Mouse (Mus musculus) small intestine, adult 2 months (tissue): ENCODE results near the gene Piwil4. TPM values are rescaled to one million over a fixed set of nuclear protein-coding genes. Genes with fewer than 3 reads are reported as not detected.

Source experiments
- H3K27ac ChIP-seq: fragments of 200-500 bp; 2 replicates; pipeline ENCODE4 v1.5.1; 2012; ENCODE audit warnings: low read depth, low read length, control low read depth, inconsistent platforms; ENCODE audit not compliant: insufficient read depth
- H3K27me3 ChIP-seq: fragments of 200-500 bp; 2 replicates; pipeline ENCODE4 v1.6.1; 2012; ENCODE audit warnings: mild to moderate bottlenecking, moderate library complexity, low read length, inconsistent platforms; ENCODE audit not compliant: control insufficient read depth, insufficient read depth
- H3K36me3 ChIP-seq: fragments of 200-500 bp; 2 replicates; pipeline ENCODE4 v1.6.1; 2012; ENCODE audit warnings: mild to moderate bottlenecking, low read length, control low read depth, inconsistent platforms; ENCODE audit not compliant: control insufficient read depth, insufficient read depth
- H3K4me1 ChIP-seq: fragments of 200-500 bp; 2 replicates; pipeline ENCODE4 v1.6.1; 2012; ENCODE audit warnings: low read length, inconsistent platforms, mixed read lengths; ENCODE audit not compliant: control insufficient read depth, insufficient read depth, insufficient read length
- H3K4me3 ChIP-seq: fragments of 200-500 bp; 2 replicates; pipeline ENCODE4 v1.5.1; 2012; ENCODE audit warnings: low read depth, mild to moderate bottlenecking, control low read depth, inconsistent platforms, low read length, moderate library complexity
- CTCF ChIP-seq: fragments of 200-500 bp; IDR thresholded peaks from 2 replicates; pipeline ENCODE4 v1.5.1; 2012; ENCODE audit warnings: low read depth, mild to moderate bottlenecking, control low read depth, inconsistent platforms, low read length, moderate library complexity, mixed read lengths; ENCODE audit not compliant: insufficient replicate concordance, insufficient read length; ENCODE audit errors: extremely low read depth
- POLR2A ChIP-seq: fragments of 200-500 bp; IDR thresholded peaks from 2 replicates; pipeline ENCODE4 v1.6.1; 2012; ENCODE audit warnings: low read depth, mild to moderate bottlenecking, control low read depth, inconsistent platforms, low read length, moderate library complexity
- WGBS: fragments of 180-500 bp; shearing (Covaris S2); methylation state at CpG from one replicate; pipeline ENCODE4 v1.1.7; 2018; 5-methylcytosine and 5-hydroxymethylcytosine counted together
- polyA plus RNA-seq: library from polyadenylated mRNA; depleted of rRNA; stranded (reverse); fragments of >200 nt; gene quantifications from 2 replicates; pipeline ENCODE4 v1.2.3, GENCODE M21; 2012

Piwil4 gene
- polyA plus RNA-seq, 1 experiment: 0.71 TPM

DNA sequence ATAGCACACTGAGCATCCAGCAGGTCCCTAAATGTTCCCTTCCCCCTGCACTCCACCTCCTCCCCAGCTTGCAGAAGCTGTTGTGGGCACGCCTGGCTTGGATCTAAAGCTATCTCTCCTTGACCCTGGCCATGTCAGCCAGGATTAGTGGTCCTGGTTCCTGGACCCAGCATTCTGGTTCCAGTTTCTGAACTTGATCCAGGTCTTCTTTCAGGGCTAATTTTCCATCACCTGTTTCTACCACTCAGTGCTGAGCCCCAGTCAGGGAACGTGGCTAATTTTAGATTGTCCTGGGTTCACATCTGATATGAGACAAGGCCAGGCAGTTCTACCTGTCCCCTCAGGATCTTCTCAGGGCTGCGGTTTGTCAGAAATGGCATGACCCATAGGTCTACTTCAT is 74.5 kb downstream of the Piwil4 start:
- WGBS: 78% methylated on average over 3 of the region's 3 CpGs
- TF ChIP-seq POLR2A (no peak), CTCF (no peak)
- Histone ChIP-seq H3K4me3 (no peak overlapping the region), H3K4me1 (no peaks in the 10 kb centered on the region), H3K36me3 (no peaks in the 10 kb centered on the region), H3K27me3 (no peaks in the 10 kb centered on the region), H3K27ac (no peak overlapping the region)

DNA sequence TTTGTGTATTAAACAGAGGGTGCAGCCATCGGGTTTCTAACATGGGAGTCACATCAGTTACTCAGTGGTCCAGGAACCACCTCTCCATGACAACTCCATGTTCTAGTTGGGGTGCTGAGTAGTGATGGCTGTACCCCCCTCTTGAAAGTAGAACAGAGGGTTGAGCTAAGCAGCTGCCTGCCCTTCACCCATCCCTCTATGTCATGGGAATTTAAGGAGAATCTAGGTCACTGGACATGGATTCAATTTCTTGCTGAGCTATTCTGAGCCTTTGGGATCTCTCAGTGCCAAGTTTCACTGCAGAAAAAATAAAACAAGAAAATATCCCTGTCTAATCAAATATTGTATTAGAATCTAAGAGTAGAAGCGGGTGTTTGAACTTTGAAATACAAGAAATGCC is 76.9 kb downstream of the Piwil4 start:
- Histone ChIP-seq H3K27ac (no peak overlapping the region), H3K36me3 (no peaks in the 10 kb centered on the region), H3K4me1 (no peaks in the 10 kb centered on the region), H3K4me3 (no peak overlapping the region), H3K27me3 (no peaks in the 10 kb centered on the region)
- TF ChIP-seq CTCF: no peak
- TF ChIP-seq POLR2A: no peak
- WGBS: 81% methylated on average over 2 of the region's 2 CpGs

DNA sequence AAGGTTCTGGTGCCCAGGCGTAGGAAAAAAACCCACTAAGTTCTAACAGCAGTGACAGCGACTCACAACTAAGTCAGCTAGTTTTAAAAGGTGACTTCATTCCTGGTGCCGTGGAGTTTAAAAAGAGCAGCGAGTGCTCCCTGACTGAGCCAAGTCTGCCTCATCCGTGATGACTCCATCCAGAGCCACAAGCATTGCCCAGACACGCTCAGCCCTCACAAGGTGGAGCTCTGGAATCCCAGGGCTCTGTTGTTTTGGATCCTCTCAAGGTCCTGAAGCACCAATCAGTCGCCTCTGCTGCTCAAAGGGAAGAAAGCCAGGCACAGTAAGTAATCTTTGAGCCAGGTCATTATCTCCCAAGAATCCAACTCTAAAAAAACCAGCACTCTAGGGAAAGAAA is 77.7 kb downstream of the Piwil4 start:
- no peak overlapping the region for H3K4me3 ChIP-seq
- WGBS: 72% methylated on average over 7 of the region's 7 CpGs
- H3K27ac ChIP-seq: no peak overlapping the region
- no peak for TF ChIP-seq POLR2A
- no peak for TF ChIP-seq CTCF
- no peaks in the 10 kb centered on the region for H3K27me3 ChIP-seq
- no peaks in the 10 kb centered on the region for H3K36me3 ChIP-seq
- no peaks in the 10 kb centered on the region for H3K4me1 ChIP-seq

GRCm38 (mm10) chr9:14662138-14662537 is 78.4 kb downstream of the Piwil4 start:
- no peak overlapping the region for H3K27ac ChIP-seq
- 74% methylated on average over 9 of the region's 9 CpGs for WGBS

DNA sequence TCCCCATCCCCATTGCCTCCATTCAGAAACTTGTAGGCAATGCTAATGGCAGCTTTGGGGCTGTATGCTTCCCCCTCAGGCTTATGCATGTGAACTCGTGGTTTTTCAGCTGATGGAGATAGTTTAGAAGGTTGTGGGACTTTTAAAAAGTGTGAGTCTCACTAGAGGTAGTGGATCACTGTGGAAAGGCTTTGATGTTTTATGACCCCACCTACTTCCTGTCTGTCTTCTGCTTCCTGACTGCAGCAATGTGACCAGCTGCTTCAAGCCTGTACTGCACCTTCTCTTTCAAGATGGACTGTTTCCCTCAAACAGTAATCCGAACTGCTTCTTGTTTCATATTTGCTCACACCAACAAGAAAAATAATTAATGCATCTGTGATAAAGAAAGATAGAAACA is 82.6 kb downstream of the Piwil4 start:
- Histone ChIP-seq H3K36me3 (no peaks in the 10 kb centered on the region), H3K4me1 (no peaks in the 10 kb centered on the region), H3K27ac (no peak overlapping the region), H3K4me3 (no peak overlapping the region), H3K27me3 (no peaks in the 10 kb centered on the region)
- WGBS: 24% methylated on average over 2 of the region's 2 CpGs
- TF ChIP-seq CTCF (no peak), POLR2A (no peak)

More at GRCm38 (mm10) chr9:14662138-14662537, 78.4 kb downstream of the Piwil4 start:
- TF ChIP-seq POLR2A (no peak), CTCF (no peak)
- H3K4me1 ChIP-seq: no peaks in the 10 kb centered on the region
- H3K4me3 ChIP-seq: no peak overlapping the region
- no peaks in the 10 kb centered on the region for H3K27me3 ChIP-seq
- H3K36me3 ChIP-seq: no peaks in the 10 kb centered on the region

GRCm38 (mm10) chr9:14654010-14654409 is 86.5 kb downstream of the Piwil4 start:
- Histone ChIP-seq H3K4me1 (no peaks in the 10 kb centered on the region), H3K4me3 (no peak overlapping the region), H3K27me3 (no peaks in the 10 kb centered on the region), H3K36me3 (no peaks in the 10 kb centered on the region), H3K27ac (no peak overlapping the region)
- 72% methylated on average over 2 of the region's 2 CpGs for WGBS
- TF ChIP-seq CTCF (no peak), POLR2A (no peak)

DNA sequence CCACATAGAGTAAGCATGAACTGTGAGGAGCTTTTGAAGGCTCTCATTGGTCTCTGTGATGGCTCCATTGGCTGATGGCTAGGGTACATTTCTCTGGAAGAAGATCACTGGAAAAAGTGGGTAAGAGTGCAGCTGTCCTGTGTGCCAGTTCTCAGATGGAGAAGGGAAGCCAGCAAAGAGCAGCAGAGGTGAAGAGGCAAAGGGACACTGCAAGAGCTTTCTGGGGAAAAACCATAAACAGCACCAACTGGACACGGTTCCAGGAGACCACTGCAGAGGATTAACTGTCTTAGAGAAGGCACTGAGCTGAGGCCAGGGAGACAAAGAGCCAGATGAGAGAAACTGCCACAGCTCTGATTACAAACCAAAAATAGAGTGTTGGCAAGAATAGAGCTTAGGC is 87.8 kb downstream of the Piwil4 start:
- no peaks in the 10 kb centered on the region for H3K4me1 ChIP-seq
- TF ChIP-seq POLR2A (no peak), CTCF (no peak)
- H3K27ac ChIP-seq: no peak overlapping the region
- 68% methylated on average over 1 of the region's 1 CpGs for WGBS
- no peak overlapping the region for H3K4me3 ChIP-seq
- no peaks in the 10 kb centered on the region for H3K36me3 ChIP-seq
- no peaks in the 10 kb centered on the region for H3K27me3 ChIP-seq

DNA sequence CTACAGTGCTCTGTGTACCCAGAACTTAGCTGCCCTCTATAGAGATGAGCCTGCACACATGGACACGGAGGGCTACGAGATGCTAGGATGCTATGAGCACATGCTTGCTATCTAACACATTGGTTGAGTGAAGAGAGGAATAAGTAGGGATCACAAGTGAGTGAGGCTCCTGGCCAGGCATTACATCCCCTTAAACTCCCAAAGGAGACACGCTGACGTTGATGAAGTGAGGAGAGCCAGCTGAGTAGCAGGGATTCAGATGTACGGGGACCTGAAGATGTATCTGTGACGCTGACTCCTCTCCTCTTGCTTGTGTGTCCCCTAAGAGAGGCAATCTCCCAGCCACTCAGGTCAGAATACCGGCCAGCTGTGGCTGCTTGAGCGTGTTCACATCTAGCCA is 92.7 kb downstream of the Piwil4 start:
- no peaks in the 10 kb centered on the region for H3K27me3 ChIP-seq
- no peak for TF ChIP-seq POLR2A
- no peak for TF ChIP-seq CTCF
- no peaks in the 10 kb centered on the region for H3K4me1 ChIP-seq
- H3K36me3 ChIP-seq: no peaks in the 10 kb centered on the region
- 84% methylated on average over 8 of the region's 8 CpGs for WGBS
- no peak overlapping the region for H3K4me3 ChIP-seq
- no peak overlapping the region for H3K27ac ChIP-seq
